Mouse (Mus musculus) heart, postnatal 4 days (tissue): ENCODE results near the gene Mcts1. TPM values are rescaled to one million over a fixed set of nuclear protein-coding genes. Genes with fewer than 3 reads are reported as not detected.

Experiments
- DNase-seq: peaks from one replicate; pipeline ENCODE4 v3.0.0; 2021
- total RNA-seq, 2 experiments: library from RNA; stranded (reverse); gene quantifications; 2 replicates each; pipeline ENCODE4 v1.2.3; 2021

Mcts1 gene
- total RNA-seq, 2 experiments from 2014 or later, result 38.9 to 40.9 TPM

DNA sequence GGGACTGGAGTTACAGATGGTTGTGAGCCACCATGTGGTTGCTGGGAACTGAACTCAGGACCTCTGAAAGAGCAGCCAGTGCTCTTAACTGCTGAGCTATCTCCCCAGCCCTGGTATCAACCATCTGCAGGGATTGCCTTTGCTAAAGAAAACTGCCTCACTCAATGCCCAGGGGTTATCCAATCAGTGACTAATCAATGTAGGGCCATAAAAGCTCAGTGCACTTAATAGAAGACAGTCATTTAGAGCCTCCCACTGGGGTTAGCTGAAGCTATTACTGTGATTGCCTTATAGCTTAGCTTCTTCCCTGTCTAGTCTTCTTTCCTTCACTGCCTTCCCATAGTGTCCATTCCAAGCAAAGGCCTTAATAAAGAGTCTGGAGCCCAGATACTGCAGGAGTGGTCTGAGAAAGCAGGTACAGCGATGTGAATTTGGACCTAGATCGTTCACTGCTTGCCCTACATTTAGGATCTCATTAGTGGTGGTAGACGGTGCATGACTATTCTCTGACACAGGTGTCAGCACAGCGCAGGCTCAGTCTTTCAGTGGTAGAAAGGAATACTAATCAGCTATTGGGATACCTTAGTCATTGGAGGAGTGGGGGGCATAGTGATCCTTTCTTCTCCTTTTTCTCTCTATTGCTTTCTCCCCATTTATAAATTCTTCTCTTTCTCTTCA is 56.0 kb downstream of the Mcts1 start:
- DNase-seq, result no peak

Other genes starting within 250 kb of the Mcts1 start
- 100 to 1,000 TPM; 144 TPM for gene Lamp2, start 144.1 kb upstream of the Mcts1 start, total RNA-seq
- gene Cul4b, start 24.4 kb upstream of the Mcts1 start, total RNA-seq, result 10 to 100 TPM; 19.3 to 19.5 TPM
- 10 to 100 TPM in 1 of 2 experiments, 1 to 10 TPM in 1; 8.6 to 10.1 TPM for gene C1galt1c1, start 34.5 kb downstream of the Mcts1 start, total RNA-seq
- under 1 TPM in 1 of 2 experiments, not detected in 1; 0.20 TPM for gene 6030498E09Rik, start 172.1 kb downstream of the Mcts1 start, total RNA-seq